Mouse (Mus musculus): Measurements from ENCODE around the gene Timm8a2. TPM values are rescaled to one million over a fixed set of nuclear protein-coding genes. Genes with fewer than 3 reads are reported as not detected.

Gene Timm8a2
- not detected for polyA plus RNA-seq (2015; fragmentation: Illumina TruSeq; extraction: RNeasy Lipid Tissue Mini Kit (QIAGEN cat#74804); ENCODE audit: low read depth, low replicate concordance)

GRCm38 (mm10) chr14:122034451-122034850 is at the start of gene Timm8a2:
Timm8a2 (plus strand) TSS chr14:122034674.

Other genes starting within 250 kb of the Timm8a2 start
- gene Dock9, start 236.8 kb upstream of the Timm8a2 start, polyA plus RNA-seq (2015; fragmentation: Illumina TruSeq; extraction: RNeasy Lipid Tissue Mini Kit (QIAGEN cat#74804); ENCODE audit: low read depth, low replicate concordance), result 63.2 TPM
- gene Ubac2, start 156.1 kb upstream of the Timm8a2 start, polyA plus RNA-seq (2015; fragmentation: Illumina TruSeq; extraction: RNeasy Lipid Tissue Mini Kit (QIAGEN cat#74804); ENCODE audit: low read depth, low replicate concordance), result 36.4 TPM
- not detected for gene Gpr18, start 118.9 kb upstream of the Timm8a2 start, polyA plus RNA-seq (2015; fragmentation: Illumina TruSeq; extraction: RNeasy Lipid Tissue Mini Kit (QIAGEN cat#74804); ENCODE audit: low read depth, low replicate concordance)
- gene Gpr183, start 69.5 kb upstream of the Timm8a2 start, polyA plus RNA-seq (2015; fragmentation: Illumina TruSeq; extraction: RNeasy Lipid Tissue Mini Kit (QIAGEN cat#74804); ENCODE audit: low read depth, low replicate concordance), result 1.1 TPM
- 120 TPM for gene Tm9sf2, start 72.4 kb downstream of the Timm8a2 start, polyA plus RNA-seq (2015; fragmentation: Illumina TruSeq; extraction: RNeasy Lipid Tissue Mini Kit (QIAGEN cat#74804); ENCODE audit: low read depth, low replicate concordance)
- 45.5 TPM for gene Clybl, start 147.0 kb downstream of the Timm8a2 start, polyA plus RNA-seq (2015; fragmentation: Illumina TruSeq; extraction: RNeasy Lipid Tissue Mini Kit (QIAGEN cat#74804); ENCODE audit: low read depth, low replicate concordance)